Mouse (Mus musculus): Measurements from ENCODE around the gene 1110012L19Rik. TPM values are rescaled to one million over a fixed set of nuclear protein-coding genes. Genes with fewer than 3 reads are reported as not detected.

Gene 1110012L19Rik
- 29.5 and 35.1 TPM in 2 replicates for polyA plus RNA-seq (2021; fragmentation: Nextera tagmentation)
- long read RNA-seq, experiment 1, transcript 1110012L19Rik-201 (3 exons, 1,094 nt) = major isoform, 36 of 37 reads
- long read RNA-seq, experiment 1, partial matches to known transcripts = 0 of 37 reads
- long read RNA-seq, experiment 1, other reads (novel, unspliced or antisense) = 1 of 37 reads
- long read RNA-seq, experiment 2, transcript 1110012L19Rik-201 (3 exons, 1,094 nt) = major isoform, 47 of 48 reads
- long read RNA-seq, experiment 2, partial matches to known transcripts = 1 of 48 reads
- long read RNA-seq, experiment 2, other reads (novel, unspliced or antisense) = 0 of 48 reads

GRCm38 (mm10) chrX:70385276-70385961, at the start of gene 1110012L19Rik:
Gene 1110012L19Rik, plus strand, starts transcription at chrX:70385877.

GRCm38 (mm10) chrX:70364661-70365613, 20.7 kb upstream of the 1110012L19Rik start, which contains the start of gene Ids:
Gene Ids, minus strand, starts transcription at chrX:70365084.

Other genes starting within 250 kb of the 1110012L19Rik start
- gene Ids, start 20.8 kb upstream of the 1110012L19Rik start, polyA plus RNA-seq (2021; fragmentation: Nextera tagmentation) = 63.7 and 98.9 TPM in 2 replicates
- 36.1 and 38.6 TPM in 2 replicates for gene Tmem185a, start 91.3 kb downstream of the 1110012L19Rik start, polyA plus RNA-seq (2021; fragmentation: Nextera tagmentation)